Mouse (Mus musculus) layer of hippocampus, adult 18-20 months (tissue): ENCODE measurements around the gene Uevld. TPM values are rescaled to one million over a fixed set of nuclear protein-coding genes. Genes with fewer than 3 reads are reported as not detected.
"Not testable (repeated sequence)": the region's sequence is repeated elsewhere in the genome, so short reads cannot be mapped to it uniquely, and the experiment has no call there.

Experiments used
- DNase-seq, 2 experiments: peaks; one replicate each; pipeline ENCODE4 v3.0.0; 2022; ENCODE audit warnings: low spot score in 2 of 2
- total RNA-seq, 2 experiments: library from RNA; stranded (reverse); gene quantifications; 2 replicates each; pipeline ENCODE4 v1.2.3; 2021

The Uevld gene
- total RNA-seq, 2 experiments from 2014 or later: 14.3 to 16.4 TPM

DNA sequence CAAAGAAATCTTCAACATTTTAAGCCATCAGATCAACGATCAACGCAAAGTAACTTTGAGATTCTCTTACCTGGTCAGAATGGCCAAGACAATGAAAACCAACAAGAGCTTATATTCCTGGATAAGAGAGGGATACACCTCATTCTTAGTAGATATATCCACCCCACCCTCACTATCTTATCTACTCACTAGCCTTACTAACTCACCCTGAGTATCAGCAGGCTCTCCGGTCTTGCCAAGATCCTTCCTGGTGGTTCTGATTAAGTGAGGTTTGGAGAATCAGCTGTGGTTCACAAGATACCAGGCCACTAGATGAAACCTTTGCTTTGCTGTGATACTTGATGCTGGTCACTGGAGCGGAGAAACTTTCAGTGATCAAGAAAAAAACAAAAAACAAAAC lies 16.3 kb upstream of the Uevld start:
- DNase-seq: no peak

DNA sequence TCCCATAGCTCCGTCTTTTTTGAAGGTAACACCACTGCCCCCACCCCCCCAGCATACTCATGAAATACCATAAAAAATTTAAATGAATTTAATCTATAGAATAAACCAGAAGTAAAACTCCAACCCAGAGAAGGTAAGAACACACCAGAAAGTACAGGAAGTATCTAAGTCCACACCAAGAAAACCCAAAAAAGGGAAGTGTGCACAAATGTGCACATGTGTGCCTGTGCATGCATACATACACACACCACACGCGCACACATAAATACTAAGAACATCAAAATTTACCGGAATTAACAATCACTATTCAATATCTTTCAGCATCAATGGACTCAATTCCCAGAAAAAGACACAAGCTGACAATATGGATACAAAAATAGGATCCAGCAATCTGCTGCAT lies 11.6 kb upstream of the Uevld start:
- no peak for DNase-seq

DNA sequence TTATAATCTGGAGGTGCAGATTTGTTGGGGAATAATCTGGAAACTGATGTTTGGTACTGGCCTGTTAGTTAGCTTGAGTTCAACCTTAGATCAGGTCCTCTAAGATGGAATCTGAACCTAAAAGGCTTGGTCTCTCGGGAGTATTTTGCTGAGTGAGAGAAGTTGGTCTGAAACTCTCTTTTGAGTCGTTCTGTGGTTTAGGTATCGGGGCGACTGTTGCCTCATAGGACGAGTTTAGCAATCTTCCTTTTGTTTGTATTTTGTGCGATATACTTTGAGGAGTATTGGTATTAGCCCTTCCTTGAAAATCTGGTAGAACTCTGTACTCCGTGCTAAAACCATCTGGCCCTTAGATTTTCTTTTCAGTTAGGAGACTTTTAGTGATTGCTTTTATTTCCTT lies 5.7 kb upstream of the Uevld start:
- DNase-seq: no peak

DNA sequence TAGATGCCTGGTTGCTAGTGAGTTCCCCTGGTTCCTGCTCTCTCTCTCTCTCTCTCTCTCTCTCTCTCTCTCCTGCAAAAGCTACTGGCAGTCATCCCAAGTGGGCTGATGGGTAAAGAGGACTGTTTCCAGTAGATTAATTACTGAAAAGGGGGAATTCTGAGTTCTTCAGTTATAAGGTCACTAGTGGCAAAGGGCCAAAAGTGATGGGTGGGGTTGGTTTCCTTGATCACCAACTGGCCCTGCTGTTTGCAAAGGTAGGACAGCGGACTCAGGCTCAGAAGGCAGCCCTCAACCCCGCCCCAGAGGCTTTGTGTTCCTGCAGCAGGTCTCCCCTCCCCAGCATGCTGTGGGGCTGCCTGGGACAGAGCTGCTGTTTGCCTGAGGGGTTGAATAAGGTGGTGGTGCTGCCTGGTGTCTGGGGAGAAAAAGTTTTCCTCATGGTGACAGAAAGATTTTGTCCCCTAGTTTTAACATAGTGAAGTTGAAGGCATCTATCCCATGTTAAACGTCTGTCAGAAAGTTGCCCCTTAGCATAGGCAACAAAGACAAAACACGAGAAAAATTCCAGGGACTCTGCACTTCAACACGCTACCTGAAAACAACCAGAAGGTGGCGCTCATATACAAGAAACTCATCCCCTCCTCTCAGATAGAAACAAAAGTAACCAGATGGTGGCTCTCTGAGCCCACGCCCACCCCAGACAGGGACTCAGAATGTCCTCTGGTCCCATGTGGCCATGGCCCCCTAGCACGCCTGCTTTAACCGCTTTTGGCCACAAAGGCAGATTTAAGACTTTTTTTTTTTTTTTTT lies 4.7 kb upstream of the Uevld start:
- DNase-seq: peak; percentile 47 to 87

DNA sequence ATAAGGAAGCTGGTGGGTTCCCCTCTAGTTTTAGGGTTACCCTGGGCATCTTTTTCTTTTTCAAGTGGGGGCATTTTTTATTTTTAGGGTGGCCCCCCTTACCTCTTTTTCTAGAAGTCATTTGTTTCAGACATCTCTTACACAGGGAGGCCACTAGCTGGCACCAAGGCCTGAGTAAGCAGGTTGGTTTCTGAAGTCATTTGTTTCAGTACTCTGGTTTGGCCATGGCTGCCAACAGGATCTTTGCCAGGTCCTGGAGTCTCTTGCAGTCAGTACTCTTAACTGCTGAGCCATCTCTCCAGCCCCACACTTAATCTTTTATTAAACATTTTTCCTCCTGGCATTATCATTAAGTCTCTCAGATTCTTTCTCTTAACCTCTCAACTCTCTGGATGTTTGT lies 3.8 kb upstream of the Uevld start:
- no peak for DNase-seq

DNA sequence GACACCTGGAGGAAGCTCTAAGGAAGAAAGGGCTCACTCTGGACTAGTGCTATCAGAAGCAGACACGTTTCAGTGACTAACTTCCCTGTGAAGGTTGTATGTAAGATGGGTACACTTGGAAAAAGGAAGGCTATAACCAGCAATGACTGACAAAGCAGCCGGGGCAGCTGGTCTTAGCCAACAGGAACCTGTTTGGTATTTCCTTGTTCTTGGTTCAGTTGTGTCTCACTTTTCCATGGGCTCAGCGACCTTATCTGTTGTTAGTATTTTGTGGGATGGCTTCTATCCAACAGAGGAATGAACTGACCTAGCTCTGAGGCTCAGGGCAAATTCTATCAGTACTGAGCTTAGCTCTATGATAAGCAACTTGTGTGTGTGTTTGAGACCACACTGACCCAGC lies 2.7 kb upstream of the Uevld start:
- DNase-seq: no peak

DNA sequence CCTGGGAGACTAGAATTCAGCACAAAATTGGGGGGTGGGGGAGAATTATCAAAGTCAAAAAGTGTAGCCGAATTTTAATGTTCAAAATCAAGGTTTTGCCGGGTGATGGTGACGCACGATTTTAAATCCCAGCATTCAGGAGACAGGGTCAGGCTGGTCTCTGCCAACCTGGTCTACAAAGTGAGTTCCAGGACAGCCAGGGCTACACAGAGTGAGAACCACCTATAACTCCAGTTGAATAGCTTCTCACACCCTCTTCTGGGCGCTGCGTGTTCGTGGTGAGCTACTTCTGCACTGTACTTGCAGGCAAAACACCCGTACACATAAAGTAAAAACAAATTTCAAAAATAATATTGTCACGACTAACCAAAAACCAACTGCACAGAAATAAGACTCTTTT lies 526 bp upstream of the Uevld start:
- DNase-seq: peak in 1 of 2 experiments; percentile 36

DNA sequence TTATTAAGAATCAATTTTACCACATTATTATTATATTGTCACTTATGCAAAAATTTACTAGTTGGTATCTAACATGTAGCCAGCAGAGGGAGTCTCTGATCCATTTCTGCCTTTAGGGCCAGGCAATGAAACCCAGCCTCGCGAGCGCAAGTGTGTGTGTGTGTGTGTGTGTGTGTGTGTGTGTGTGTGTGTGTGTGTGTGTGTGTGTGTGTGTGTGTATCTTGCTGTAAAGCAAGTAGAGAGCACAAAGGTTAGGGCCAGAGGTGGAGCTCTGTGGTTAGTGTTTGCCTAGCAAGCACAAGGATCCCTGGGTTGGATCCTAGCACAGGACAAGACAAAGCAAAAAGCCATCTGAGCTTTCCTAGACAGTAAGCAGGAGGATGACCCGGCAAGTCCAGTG lies 22.5 kb downstream of the Uevld start:
- DNase-seq: peak in 1 of 2 experiments; percentile 53

DNA sequence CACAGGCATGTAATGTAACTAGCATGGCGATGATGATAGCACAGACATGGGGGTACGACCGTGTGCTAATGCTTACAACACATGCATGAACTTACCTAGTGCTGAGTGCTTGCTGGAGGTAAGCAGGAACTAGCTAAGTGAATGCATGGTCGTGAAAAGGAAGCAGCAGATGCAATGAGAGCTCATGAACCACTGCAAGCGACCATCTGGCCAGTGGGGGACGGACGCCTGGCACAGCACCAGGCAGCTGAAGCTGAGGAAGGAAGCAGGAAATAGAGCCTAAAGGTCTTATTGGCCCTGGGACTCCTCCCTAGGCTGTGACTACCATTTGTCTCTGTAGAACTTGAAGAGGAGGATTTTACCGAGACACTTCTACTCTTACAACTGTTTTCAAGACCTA lies 23.5 kb downstream of the Uevld start:
- DNase-seq: no peak

DNA sequence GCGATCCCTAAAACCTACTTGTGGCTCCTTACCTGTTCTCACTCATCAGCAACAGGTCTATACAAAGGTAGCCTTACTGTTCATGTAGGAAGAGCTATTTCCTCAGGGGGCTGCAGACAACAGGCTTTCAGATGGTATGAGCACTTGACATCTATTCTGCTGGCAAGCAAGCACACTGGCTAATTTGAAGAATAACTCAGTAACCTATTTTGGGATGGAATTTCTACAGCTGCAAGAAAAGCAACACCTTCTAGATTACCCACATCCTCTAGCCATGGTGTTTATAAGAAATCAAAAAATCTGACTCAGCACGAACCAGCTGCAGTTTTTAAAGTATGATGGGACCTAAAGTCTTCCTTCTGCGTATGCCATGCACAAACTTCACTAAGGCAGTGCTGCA lies 27.0 kb downstream of the Uevld start:
- no peak for DNase-seq

DNA sequence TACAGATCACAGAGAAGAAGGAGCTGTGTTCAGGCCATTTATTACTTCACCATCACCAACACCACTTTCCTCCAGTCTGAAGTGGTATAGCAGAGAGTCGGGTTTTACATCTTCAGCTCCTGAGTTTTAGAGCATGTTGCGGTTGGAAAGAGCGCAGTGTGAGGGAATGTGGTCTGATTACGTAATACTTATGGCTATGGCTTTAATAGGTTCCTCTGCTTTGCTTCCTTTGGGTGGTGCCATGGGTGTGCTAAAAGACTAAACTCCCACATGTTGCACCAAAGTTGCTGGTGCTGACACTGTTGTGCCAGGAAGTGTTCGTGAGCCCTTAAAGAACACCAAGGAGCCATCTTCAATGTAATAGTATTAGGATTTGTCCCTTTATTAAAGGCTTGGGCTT lies 30.0 kb downstream of the Uevld start:
- no peak for DNase-seq

DNA sequence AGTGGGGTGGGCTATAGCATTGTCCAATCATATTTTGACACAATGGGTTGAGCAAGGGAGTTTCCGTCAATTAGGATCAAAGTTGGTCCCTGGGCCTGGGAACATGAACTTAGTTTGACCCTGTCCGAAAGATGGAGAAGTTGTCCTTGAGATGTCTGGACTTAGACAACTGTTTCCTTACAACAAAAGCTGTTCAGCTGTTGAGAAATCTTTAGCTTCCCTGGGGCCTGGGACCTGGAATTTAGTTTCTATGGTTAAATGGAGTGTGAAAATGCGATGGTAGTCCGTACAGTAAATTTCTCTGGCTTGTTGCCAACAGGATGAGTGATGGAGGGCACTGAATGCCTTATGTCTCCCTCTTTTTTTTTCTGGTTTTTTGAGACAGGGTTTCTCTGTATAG lies 36.3 kb downstream of the Uevld start:
- no peak for DNase-seq

DNA sequence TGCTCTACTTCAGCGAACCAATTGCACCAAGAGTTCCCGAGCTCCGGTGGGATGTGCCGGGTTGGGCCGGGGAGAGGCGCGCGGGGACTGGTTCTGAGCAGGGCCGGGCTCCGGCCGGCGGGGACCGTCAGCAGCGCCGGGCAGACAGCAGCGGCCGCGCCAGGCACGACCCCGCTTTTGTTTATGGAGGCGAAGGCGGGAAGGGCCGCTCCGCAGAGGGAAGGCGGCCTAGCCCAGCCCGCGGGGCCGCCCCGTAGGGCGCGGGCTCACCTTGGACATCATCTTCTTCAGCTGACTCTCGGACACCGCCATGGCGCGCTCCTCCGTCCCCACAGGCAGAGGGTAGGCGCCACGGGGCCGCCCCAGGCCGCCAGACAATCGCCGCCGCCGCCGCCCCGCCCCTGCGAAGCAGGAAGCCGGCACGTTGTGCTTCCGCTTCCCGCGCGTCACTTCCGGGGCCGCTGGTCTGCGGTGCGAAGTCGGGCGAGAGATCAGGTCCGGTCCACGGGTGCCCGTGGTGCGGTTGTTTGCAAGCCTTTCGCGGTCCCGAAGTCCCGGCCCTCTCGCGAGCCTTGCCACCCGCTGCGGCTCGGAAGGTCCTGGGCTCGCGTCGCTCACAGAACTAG lies 38.7 kb downstream of the Uevld start, which contains the start of gene Tsg101:
Gene Tsg101, minus strand, starts transcription at position 419 of the 626 bp plus-strand sequence.
- DNase-seq: peak; percentile 86 to 91

DNA sequence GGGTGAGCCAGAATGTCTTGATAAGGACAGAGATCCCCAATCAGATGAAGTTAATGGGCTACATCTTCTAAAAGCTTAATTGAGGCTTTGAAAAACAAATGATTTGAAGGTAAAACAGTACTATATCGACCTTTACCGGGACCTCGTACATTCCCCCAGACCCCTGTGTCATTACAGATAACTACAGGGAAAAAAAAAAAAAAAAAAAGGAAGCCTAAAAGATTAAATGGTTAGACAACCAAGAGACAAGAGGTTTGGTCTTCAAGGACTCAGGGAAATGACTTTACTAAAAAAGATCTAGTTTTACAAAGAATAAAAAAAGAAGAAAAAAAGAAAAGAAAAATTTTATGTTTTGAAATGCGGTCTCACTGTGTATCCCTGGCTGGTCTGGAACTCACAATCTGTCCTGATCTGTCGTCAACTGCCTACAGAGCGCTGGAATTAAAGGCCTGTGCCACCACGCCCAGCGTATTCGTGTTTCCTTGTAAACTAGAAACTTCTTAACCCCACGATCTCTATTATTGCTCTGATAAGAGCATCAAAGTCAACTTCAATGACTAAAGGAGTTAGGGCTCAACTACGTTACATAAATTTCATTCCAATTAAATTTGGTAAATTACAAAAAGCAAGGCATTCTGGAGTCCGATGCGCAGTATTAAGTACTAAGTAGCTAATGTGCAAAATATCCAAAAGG lies 39.5 kb downstream of the Uevld start:
- DNase-seq: no peak

DNA sequence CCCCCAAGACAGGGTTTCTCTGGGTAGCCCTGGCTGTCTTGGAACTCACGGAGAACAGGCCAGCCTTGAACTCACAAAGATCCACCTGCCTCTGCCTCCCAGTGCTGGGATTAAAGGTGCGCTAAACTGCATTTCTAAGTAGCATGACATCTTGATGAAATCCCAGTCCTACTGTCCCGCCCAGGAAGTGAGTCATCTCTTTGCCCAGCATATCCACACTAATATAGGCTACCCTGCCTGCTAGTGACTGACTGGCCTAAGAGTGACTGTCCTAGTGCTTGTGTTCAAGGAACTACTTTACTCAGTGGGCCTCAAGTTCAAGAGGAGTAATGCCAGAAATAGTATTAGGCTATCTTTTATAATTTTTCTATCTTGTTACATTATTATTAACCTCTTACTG lies 42.0 kb downstream of the Uevld start:
- DNase-seq: no peak

DNA sequence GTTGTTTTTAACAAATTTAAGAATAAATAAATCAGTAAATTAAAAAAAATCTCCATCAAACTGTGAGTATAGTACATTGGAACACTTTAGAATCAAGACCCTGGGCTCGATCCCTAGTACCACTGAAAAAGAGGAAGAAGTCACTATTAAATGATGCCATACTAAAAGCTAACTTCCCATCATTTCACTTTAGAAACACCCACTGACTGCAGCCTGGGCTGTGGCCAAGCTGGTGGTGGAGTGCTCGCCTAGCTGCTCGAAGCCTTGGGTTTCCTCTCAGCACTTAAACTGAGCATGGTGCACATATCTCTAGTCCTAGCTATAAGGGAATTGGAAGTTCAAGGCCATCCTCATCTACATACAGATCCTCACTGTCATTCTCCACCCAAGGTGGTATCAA lies 47.1 kb downstream of the Uevld start:
- DNase-seq: no peak

DNA sequence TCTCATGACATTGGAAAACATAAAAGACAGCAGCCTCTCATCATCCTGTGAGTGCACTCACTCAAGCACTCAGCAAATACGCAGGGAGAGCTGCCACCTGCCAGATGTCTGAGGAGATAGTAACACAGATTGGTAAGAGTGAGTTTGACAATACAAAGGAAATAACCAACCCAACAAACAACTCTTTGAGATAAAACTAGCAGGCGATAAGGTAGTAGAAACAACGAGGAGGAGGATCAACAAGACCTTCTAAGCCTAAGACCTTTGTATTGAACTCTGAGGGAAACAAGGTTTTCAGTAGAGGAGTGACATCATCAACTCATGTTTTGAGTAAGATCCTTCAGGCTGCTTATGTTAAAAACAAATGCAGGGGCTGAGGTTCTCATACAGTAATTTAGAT lies 59.0 kb downstream of the Uevld start:
- no peak for DNase-seq

DNA sequence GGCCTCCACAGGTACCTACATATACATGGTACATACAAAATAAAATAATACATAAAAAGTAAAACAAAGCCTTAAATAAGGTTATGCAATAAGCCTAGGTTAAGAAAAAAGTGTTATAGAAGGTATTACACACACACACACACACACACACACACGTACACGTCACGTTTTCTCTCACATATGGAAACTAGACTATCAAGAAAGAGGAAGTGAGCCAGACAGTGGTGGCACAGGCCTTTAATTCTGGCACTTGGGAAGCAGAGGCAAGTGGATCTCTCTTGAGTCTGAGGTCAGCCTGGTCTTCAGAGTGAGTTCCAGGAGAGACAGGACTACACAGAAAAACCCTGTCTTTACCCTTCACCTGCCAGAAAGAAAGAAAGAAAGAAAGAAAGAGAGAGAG lies 62.8 kb downstream of the Uevld start:
- no peak for DNase-seq

DNA sequence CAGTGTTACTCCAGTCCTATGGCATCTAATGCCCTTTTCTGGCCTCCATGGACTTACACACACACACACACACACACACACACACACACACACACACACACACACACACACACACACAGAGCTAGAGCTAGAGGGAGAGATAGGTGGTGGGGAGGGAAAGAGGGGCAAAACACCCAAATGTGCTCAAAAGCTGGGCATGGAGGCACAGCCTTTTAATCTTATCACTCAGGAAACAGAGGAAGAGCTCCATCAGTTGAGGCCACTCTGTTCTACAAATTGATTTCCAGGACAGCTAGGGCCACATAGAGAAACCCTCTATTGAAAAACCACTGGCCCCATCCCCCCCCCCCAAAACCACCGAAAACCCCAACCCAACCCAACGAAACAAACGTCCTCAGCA lies 75.0 kb downstream of the Uevld start:
- DNase-seq: no peak

DNA sequence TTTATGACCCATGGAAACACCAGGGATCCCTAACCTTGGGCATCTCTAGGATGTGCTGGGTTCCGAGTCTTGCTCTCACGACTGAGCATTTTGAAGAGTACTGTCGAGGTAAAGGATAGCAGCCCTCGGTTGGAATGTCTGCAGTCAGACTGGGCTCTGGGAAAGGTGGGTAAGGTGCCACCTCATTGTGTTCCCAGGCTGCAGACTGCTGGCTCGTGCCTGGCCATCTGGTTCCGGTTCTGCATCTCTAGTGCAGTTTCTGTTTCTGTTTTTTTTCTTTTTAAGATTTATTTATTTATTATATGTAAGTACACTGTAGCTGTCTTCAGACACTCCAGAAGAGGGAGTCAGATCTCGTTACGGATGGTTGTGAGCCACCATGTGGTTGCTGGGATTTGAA lies 76.4 kb downstream of the Uevld start:
- not testable (repeated sequence) for DNase-seq

DNA sequence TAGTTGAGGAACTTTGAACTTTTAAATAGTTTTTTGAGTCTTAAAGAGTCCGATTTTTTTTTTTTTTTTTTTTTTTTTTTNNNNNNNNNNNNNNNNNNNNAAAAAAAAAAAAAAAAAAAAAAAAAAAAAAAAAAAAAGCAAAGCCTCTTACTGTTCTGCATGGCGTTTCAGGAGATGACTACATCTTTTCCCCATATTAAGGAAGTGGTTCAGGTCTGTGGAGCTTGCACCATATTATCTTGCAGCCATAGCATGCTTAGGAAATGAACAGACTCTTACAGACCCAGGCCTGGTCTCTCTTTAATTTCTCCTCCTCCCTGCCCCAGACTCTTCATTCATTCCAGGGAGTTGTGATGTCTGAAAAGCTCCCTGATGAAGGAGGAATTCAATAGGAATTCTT lies 77.3 kb downstream of the Uevld start:
- DNase-seq: no peak

DNA sequence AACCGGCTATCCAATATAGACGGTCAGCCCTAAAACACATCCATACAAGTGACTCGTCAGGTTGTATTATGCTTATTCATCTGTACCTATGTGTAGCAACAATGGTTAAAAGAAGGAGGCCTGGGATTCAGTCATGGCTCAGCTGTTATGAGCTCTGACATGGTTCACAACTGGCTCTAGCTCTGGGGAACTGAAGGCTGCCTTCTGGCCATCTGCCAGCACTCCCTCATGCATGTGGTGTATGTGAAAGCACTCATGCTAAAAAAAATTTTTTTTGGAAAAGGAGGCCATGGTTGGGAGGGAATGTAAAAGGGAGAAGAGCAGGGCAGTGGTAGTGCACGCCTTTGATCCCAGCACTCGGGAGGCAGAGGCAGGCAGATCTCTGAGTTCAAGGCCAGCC lies 78.5 kb downstream of the Uevld start:
- DNase-seq: no peak
